Mouse (Mus musculus) c-Kit-positive CD71-positive TER-119-negative erythroid progenitor cells, embryonic 14.5 days (primary cell): ENCODE measurements around the gene Aktip.

Experiments
- DNase-seq: peaks from one replicate; pipeline ENCODE4 v3.0.0-alpha.2; 2013; ENCODE audit warnings: low read depth

The Aktip gene

GRCm38 (mm10) chr8:91199876-91200275 lies at the start of gene Aktip:
Gene Aktip (minus strand): TSS chr8:91199976.
- DNase-seq = no peak

- no peak for DNase-seq
Measured at GRCm38 (mm10) chr8:91245821-91246454, 46.2 kb upstream of the Aktip start.

- no peak for DNase-seq
Measured at GRCm38 (mm10) chr8:91242721-91243120, 42.9 kb upstream of the Aktip start.

- DNase-seq = no peak
Measured at GRCm38 (mm10) chr8:91241873-91242519, 42.2 kb upstream of the Aktip start.

- no peak for DNase-seq
Measured at GRCm38 (mm10) chr8:91241371-91241770, 41.6 kb upstream of the Aktip start.

- no peak for DNase-seq
Measured at GRCm38 (mm10) chr8:91237191-91237590, 37.4 kb upstream of the Aktip start.

GRCm38 (mm10) chr8:91234097-91234496 lies 34.3 kb upstream of the Aktip start:
- DNase-seq = no peak

- no peak for DNase-seq
Measured at GRCm38 (mm10) chr8:91227421-91227841, 27.7 kb upstream of the Aktip start.

- DNase-seq = no peak
Measured at GRCm38 (mm10) chr8:91224227-91224626, 24.5 kb upstream of the Aktip start.

GRCm38 (mm10) chr8:91221841-91222240 lies 22.1 kb upstream of the Aktip start:
- no peak for DNase-seq

GRCm38 (mm10) chr8:91218271-91218670 lies 18.5 kb upstream of the Aktip start:
- no peak for DNase-seq

- DNase-seq = no peak
Measured at GRCm38 (mm10) chr8:91217062-91217905, 17.5 kb upstream of the Aktip start.

- DNase-seq = no peak
Measured at GRCm38 (mm10) chr8:91214287-91214686, 14.5 kb upstream of the Aktip start.

- no peak for DNase-seq
Measured at GRCm38 (mm10) chr8:91212948-91213347, 13.2 kb upstream of the Aktip start.

- no peak for DNase-seq
Measured at GRCm38 (mm10) chr8:91209658-91210057, 9.9 kb upstream of the Aktip start.

GRCm38 (mm10) chr8:91207676-91208075 lies 7.9 kb upstream of the Aktip start:
- no peak for DNase-seq

GRCm38 (mm10) chr8:91205897-91206296 lies 6.1 kb upstream of the Aktip start:
- no peak for DNase-seq

- DNase-seq = no peak
Measured at GRCm38 (mm10) chr8:91201184-91201583, 1.4 kb upstream of the Aktip start.

GRCm38 (mm10) chr8:91198036-91198435 lies 1.7 kb downstream of the Aktip start:
- DNase-seq = no peak

- DNase-seq = no peak
Measured at GRCm38 (mm10) chr8:91197233-91197632, 2.5 kb downstream of the Aktip start.

- no peak for DNase-seq
Measured at GRCm38 (mm10) chr8:91196661-91197060, 3.1 kb downstream of the Aktip start.

- DNase-seq = no peak
Measured at GRCm38 (mm10) chr8:91194081-91194480, 5.7 kb downstream of the Aktip start.

GRCm38 (mm10) chr8:91192941-91193340 lies 6.8 kb downstream of the Aktip start:
- DNase-seq = no peak
